Mouse (Mus musculus) midbrain, postnatal 0 days (tissue): ENCODE measurements at regions not wholly inside any gene's neighbourhood (a gene's known extent, or its start where the extent isn't known, plus 50 kb on each side); places are given as distances from the start of the nearest gene placed in this dataset.

Experiments
- ATAC-seq: fragments of 200-750 bp; cut with Nextera tagmentation; 2 replicates; pipeline ENCODE4 v1.8.0; 2017; ENCODE audit warnings: moderate number of reproducible peaks, mild to moderate bottlenecking, moderate TSS enrichment, moderate library complexity; ENCODE audit not compliant: low FRiP score
- DNase-seq: peaks from one replicate; pipeline ENCODE4 v3.0.0-alpha.2; 2015; ENCODE audit warnings: low spot score
- H3K27ac ChIP-seq: fragments of 300-500 bp; sonication (generic); 2 replicates; pipeline ENCODE4 v1.5.1; 2014; ENCODE audit warnings: low read depth, mild to moderate bottlenecking, low read length, mixed read lengths
- H3K27me3 ChIP-seq: fragments of 300-500 bp; sonication (generic); 2 replicates; pipeline ENCODE4 v1.6.1; 2014; ENCODE audit warnings: low read length, control low read depth, mixed read lengths; ENCODE audit not compliant: insufficient read depth
- H3K36me3 ChIP-seq: fragments of 300-500 bp; sonication (generic); 2 replicates; pipeline ENCODE4 v1.6.1; 2014; ENCODE audit warnings: low read length, control low read depth, mixed read lengths; ENCODE audit not compliant: insufficient read depth
- H3K4me1 ChIP-seq: fragments of 300-500 bp; sonication (generic); 2 replicates; pipeline ENCODE4 v1.6.1; 2014; ENCODE audit warnings: mild to moderate bottlenecking, control low read depth, antibody characterized with exemption, low read length, mixed read lengths; ENCODE audit not compliant: insufficient read depth
- H3K4me2 ChIP-seq: fragments of 300-500 bp; sonication (generic); 2 replicates; pipeline ENCODE4 v1.6.1; 2014; ENCODE audit warnings: low read depth, mild to moderate bottlenecking, low read length, mixed read lengths; ENCODE audit not compliant: poor library complexity, severe bottlenecking
- H3K4me3 ChIP-seq: fragments of 300-500 bp; sonication (generic); 2 replicates; pipeline ENCODE4 v1.5.1; 2014; ENCODE audit warnings: low read depth, mild to moderate bottlenecking, low read length, moderate library complexity
- H3K9ac ChIP-seq: fragments of 300-500 bp; sonication (generic); replicated peaks from 2 replicates; pipeline ENCODE4 v1.6.1; 2014; ENCODE audit warnings: mild to moderate bottlenecking, low read length, moderate library complexity, mixed read lengths; ENCODE audit not compliant: poor library complexity, severe bottlenecking
- H3K9me3 ChIP-seq: fragments of 300-500 bp; sonication (generic); 2 replicates; pipeline ENCODE4 v1.6.1; 2016; ENCODE audit warnings: low read length, control low read depth
- CTCF ChIP-seq: IDR thresholded peaks from 2 replicates; pipeline ENCODE4 v1.5.1; 2016; ENCODE audit warnings: antibody characterized with exemption, mild to moderate bottlenecking
- WGBS: fragments of 180-500 bp; shearing (Covaris S2); extraction: QIAGEN DNeasy Blood & Tissue Kit; methylation state at CpG from one replicate; pipeline ENCODE4 v1.1.7; 2014; 5-methylcytosine and 5-hydroxymethylcytosine counted together

GRCm38 (mm10) chr3:148278978-148279377 is 711.4 kb downstream of the Adgrl2 start:
- TF ChIP-seq CTCF: no peak
- ATAC-seq: no peak
- H3K27ac ChIP-seq: no peak overlapping the region
- DNase-seq: no peak
- no peaks in the 10 kb centered on the region for H3K27me3 ChIP-seq
- H3K4me3 ChIP-seq: no peak overlapping the region
- H3K9me3 ChIP-seq: no peaks in the 10 kb centered on the region
- no peak overlapping the region for H3K9ac ChIP-seq
- WGBS: 24% methylated on average over 3 of the region's 3 CpGs
- no peak overlapping the region for H3K4me2 ChIP-seq
- no peaks in the 10 kb centered on the region for H3K36me3 ChIP-seq
- no peaks in the 10 kb centered on the region for H3K4me1 ChIP-seq

GRCm38 (mm10) chr3:148272159-148272848 is 718.1 kb downstream of the Adgrl2 start:
- Histone ChIP-seq H3K36me3 (no peaks in the 10 kb centered on the region), H3K4me3 (no peak overlapping the region), H3K27me3 (no peaks in the 10 kb centered on the region), H3K9me3 (no peaks in the 10 kb centered on the region), H3K27ac (no peak overlapping the region), H3K4me1 (no peaks in the 10 kb centered on the region), H3K9ac (no peak overlapping the region), H3K4me2 (no peak overlapping the region)
- DNase-seq (no peak), ATAC-seq (no peak)
- 91% methylated on average over 4 of the region's 4 CpGs for WGBS
- TF ChIP-seq CTCF: no peak

DNA sequence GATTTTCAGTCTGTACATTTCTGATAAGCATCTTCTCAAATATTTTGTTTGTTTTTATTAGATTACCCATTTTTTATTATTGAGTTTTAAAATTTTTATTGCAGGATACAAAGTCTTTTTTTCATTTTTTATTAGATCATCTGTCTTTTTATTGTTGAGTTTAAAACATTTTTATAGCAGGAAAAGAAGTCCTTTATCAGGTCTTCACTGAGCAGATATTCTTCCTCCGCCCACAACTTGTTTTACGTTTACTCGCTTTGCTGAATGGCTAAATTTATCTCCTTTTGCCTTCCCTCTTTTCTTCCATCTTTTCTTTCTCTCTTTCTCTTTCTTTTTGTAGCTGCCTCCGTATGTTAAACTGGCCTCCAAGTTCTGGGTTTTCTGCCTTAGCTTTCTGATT is 721.5 kb downstream of the Adgrl2 start:
- no peaks in the 10 kb centered on the region for H3K4me1 ChIP-seq
- DNase-seq (no peak), ATAC-seq (no peak)
- H3K9me3 ChIP-seq: no peaks in the 10 kb centered on the region
- H3K36me3 ChIP-seq: no peaks in the 10 kb centered on the region
- no peak overlapping the region for H3K4me3 ChIP-seq
- no peak for TF ChIP-seq CTCF
- no peak overlapping the region for H3K9ac ChIP-seq
- no peak overlapping the region for H3K27ac ChIP-seq
- no peak overlapping the region for H3K4me2 ChIP-seq
- 97% methylated on average over 4 of the region's 4 CpGs for WGBS
- H3K27me3 ChIP-seq: no peaks in the 10 kb centered on the region

DNA sequence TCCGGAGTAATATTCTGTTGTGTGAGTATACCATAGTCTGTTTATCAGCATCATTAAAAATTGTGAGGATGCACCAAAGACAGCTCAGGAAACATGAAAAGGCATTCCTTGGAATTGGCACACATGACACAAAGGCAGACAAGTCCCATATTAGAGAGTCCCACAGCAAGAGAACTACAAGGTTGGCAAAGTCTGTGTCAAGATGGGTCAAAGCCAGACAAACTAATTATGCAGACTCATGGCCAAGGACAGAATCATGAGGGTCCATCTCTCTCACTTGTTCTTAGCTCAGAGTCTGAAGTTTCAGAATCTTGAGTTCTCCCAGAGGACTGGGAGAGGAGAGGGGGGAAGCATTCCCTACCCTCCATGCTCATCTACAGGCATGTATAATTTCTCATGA is 731.1 kb downstream of the Adgrl2 start:
- no peak for TF ChIP-seq CTCF
- H3K27ac ChIP-seq: no peak overlapping the region
- H3K36me3 ChIP-seq: no peaks in the 10 kb centered on the region
- DNase-seq (no peak), ATAC-seq (no peak)
- no peaks in the 10 kb centered on the region for H3K9me3 ChIP-seq
- no peaks in the 10 kb centered on the region for H3K4me1 ChIP-seq
- H3K4me2 ChIP-seq: no peak overlapping the region
- H3K4me3 ChIP-seq: no peak overlapping the region
- 85% methylated on average over 1 of the region's 1 CpGs for WGBS
- H3K9ac ChIP-seq: no peak overlapping the region
- no peaks in the 10 kb centered on the region for H3K27me3 ChIP-seq

DNA sequence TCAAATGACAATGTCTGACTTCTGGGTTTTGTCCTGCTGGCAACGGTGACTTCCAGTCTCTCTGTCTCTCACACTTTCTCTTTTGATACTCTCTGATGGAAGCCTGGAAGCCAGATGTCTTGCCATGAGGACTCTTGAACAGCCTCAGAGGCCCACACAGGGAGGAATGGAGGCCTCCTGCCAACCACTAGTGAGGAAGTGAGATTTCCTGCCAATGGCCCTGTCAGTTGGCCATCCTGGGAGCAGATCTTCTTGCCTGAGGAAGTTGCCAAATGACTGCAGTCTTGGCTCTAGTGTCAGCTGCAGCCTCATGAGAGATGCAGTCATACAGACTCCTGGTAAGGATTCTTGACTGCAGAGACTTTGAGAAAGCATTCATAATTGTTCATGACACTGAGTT is 741.7 kb downstream of the Adgrl2 start:
- no peak overlapping the region for H3K4me2 ChIP-seq
- 94% methylated on average over 1 of the region's 1 CpGs for WGBS
- H3K4me3 ChIP-seq: no peak overlapping the region
- H3K4me1 ChIP-seq: no peaks in the 10 kb centered on the region
- H3K36me3 ChIP-seq: no peaks in the 10 kb centered on the region
- H3K9ac ChIP-seq: no peak overlapping the region
- no peak overlapping the region for H3K27ac ChIP-seq
- DNase-seq (peak; percentile 80), ATAC-seq (peak; percentile 44; the same call in 1 of the 2 replicates)
- TF ChIP-seq CTCF: no peak
- H3K9me3 ChIP-seq: no peaks in the 10 kb centered on the region
- no peaks in the 10 kb centered on the region for H3K27me3 ChIP-seq

DNA sequence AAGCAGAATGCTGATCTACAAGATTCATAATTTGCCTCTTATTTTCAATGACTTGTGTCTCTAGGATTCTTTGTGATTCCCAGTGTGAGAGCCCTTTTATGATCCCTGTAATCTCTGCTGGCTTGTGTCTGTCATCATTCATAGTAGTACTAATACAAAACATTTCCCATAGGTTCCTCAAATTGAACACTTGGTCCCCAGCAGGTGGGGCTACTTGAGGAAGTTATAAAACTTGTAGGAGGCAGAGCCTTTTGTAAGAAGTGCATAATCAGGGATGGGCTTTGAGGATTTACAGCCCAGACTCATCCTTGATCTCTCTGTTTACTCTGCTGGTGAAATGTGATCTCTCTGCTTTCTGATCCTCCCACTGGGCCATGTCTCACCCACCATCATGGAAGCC is 743.6 kb downstream of the Adgrl2 start:
- DNase-seq: no peak
- ATAC-seq: no peak
- Histone ChIP-seq H3K4me3 (no peak overlapping the region), H3K4me1 (no peaks in the 10 kb centered on the region), H3K4me2 (no peak overlapping the region), H3K36me3 (no peaks in the 10 kb centered on the region), H3K9ac (no peak overlapping the region), H3K27ac (no peak overlapping the region), H3K9me3 (no peaks in the 10 kb centered on the region), H3K27me3 (no peaks in the 10 kb centered on the region)
- no peak for TF ChIP-seq CTCF
